Mouse (Mus musculus) cortical plate, adult 2 months (tissue): ENCODE measurements around the gene Pip4k2a. TPM values are rescaled to one million over a fixed set of nuclear protein-coding genes. Genes with fewer than 3 reads are reported as not detected.

ENCODE experiments used
- H3K27ac ChIP-seq: fragments of 200-500 bp; 2 replicates; pipeline ENCODE4 v1.5.1; 2012; ENCODE audit warnings: low read length, control low read depth, inconsistent platforms; ENCODE audit not compliant: insufficient read depth
- H3K4me1 ChIP-seq: fragments of 200-500 bp; 2 replicates; pipeline ENCODE4 v1.6.1; 2011; ENCODE audit warnings: low read length; ENCODE audit not compliant: control insufficient read depth, insufficient read depth
- H3K4me3 ChIP-seq: fragments of 200-500 bp; 2 replicates; pipeline ENCODE4 v1.5.1; 2011; ENCODE audit warnings: mild to moderate bottlenecking, low read length, control low read depth; ENCODE audit not compliant: insufficient read depth
- CTCF ChIP-seq: fragments of 200-500 bp; IDR thresholded peaks from 2 replicates; pipeline ENCODE4 v1.5.1; 2011; ENCODE audit warnings: mild to moderate bottlenecking, control low read depth, low read length; ENCODE audit not compliant: insufficient read depth; ENCODE audit errors: extremely low read depth
- POLR2A ChIP-seq: fragments of 200-500 bp; IDR thresholded peaks from 2 replicates; pipeline ENCODE4 v1.6.1; 2011; ENCODE audit warnings: mild to moderate bottlenecking, low read length, control low read depth; ENCODE audit not compliant: insufficient read depth; ENCODE audit errors: extremely low read depth
- polyA plus RNA-seq: library from polyadenylated mRNA; depleted of rRNA; stranded (reverse); fragments of >200 nt; gene quantifications from 2 replicates; pipeline ENCODE4 v1.2.3, GENCODE M21; 2012

Pip4k2a gene
- polyA plus RNA-seq, 1 experiment, result 58.8 TPM

DNA sequence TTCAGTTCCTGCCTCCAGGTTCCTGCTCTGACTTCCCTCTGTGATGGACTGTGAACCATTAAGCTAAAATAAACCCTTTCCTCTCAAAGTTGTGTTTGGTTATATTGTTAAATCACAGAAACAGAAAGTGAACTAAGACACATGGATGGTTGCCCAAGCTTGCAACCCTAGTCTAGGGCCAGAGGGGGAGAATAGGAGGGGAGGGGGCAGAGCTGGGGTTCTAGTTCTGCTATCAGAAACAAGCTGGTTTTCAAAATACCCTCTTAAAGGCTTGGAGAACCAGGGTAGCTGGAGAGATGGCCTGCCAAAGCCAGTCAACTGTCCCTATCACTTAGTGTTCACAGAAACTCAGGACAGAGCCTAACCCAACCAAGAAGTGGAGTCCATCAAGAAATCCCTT, 14.4 kb downstream of the Pip4k2a start:
- Histone ChIP-seq H3K4me1 (peaks cover 4% of the 10 kb centered on the region; the same call in 1 of the 2 replicates), H3K4me3 (no peak overlapping the region), H3K27ac (no peak overlapping the region)
- no peak for TF ChIP-seq POLR2A
- TF ChIP-seq CTCF, result no peak

- no peak overlapping the region for H3K4me3 ChIP-seq
- TF ChIP-seq CTCF, result no peak
- TF ChIP-seq POLR2A, result no peak
- no peak overlapping the region for H3K27ac ChIP-seq
- H3K4me1 ChIP-seq, result peaks cover 4% of the 10 kb centered on the region; the same call in 1 of the 2 replicates
Measured at GRCm38 (mm10) chr2:18982581-18982980, 15.3 kb downstream of the Pip4k2a start.

DNA sequence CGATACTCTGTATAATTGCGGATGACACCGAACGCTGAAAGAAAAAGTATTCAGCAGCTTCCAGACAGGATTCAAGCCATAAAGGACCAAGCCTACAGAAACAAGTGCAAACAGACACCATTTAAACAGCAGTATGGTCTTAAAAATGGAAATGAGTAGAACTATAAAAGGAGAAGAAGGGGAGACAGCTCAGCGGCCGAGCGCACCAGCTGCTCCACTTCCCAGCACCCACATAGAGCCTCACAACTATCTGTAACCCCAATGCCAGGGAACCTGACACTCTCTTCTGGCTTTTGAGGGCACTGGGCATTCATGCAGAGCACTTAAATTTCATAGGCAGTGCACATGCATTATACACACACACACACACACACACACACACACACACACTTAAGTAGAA, 18.3 kb downstream of the Pip4k2a start:
- Histone ChIP-seq H3K4me1 (peaks cover 4% of the 10 kb centered on the region; the same call in 1 of the 2 replicates), H3K27ac (no peak overlapping the region), H3K4me3 (no peak overlapping the region)
- TF ChIP-seq POLR2A (no peak), CTCF (no peak)

DNA sequence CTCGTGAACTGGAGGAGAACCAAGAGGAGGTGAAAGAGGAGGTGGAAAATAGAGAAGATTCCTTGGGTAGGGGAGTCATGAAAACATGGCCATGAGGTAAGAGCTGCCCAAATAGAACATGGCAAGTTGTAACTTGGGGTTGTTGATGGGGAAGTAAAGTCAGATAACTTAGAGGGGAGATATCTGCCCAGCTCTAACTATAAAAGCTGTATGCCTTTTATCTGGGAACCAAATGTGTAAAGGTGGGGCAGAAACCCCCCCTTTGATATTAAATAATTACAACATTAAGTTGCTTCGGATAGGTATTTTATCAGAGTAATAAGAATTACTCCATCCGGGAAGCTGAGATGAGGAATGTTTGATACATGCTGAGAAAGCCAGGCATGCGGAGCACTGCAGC, 18.9 kb downstream of the Pip4k2a start:
- Histone ChIP-seq H3K27ac (no peak overlapping the region), H3K4me1 (peaks cover 4% of the 10 kb centered on the region; the same call in 1 of the 2 replicates), H3K4me3 (no peak overlapping the region)
- TF ChIP-seq POLR2A, result no peak
- no peak for TF ChIP-seq CTCF

DNA sequence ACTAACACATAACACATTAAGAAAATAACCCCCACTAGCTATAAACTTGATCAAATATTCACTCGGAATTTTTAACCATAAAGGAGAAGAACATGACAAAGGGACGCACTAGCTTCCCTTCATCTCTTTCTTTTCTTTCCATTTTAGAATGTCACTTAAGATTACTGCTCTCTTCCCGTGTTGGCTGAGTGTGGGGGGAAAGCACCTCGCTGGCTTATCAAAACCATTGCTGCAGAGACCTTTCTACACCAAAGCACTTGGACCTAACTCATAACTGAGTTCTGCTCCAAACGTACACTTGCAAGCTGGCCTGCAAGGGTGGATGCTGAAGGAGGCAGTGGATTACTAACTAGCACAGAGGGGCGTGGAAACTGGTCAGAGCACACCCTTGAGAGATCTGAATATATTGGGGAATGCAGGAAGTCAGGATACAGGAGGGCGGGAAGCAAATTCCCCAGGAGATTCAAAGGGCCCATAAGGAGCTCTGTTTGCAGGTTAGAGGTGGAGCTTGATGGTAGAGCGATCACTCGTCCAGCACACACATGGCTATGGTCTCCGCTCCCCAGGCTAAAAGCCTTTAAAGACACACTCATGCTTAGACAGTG, 20.6 kb downstream of the Pip4k2a start:
- Histone ChIP-seq H3K27ac (no peak overlapping the region), H3K4me3 (no peak overlapping the region), H3K4me1 (peaks cover 4% of the 10 kb centered on the region; the same call in 1 of the 2 replicates)
- no peak for TF ChIP-seq POLR2A
- TF ChIP-seq CTCF, result no peak

GRCm38 (mm10) chr2:18976175-18976574, 21.8 kb downstream of the Pip4k2a start:
- H3K4me3 ChIP-seq, result no peak overlapping the region
- no peak overlapping the region for H3K27ac ChIP-seq
- H3K4me1 ChIP-seq, result peaks cover 4% of the 10 kb centered on the region; the same call in 1 of the 2 replicates
- TF ChIP-seq POLR2A (no peak), CTCF (no peak)

- Histone ChIP-seq H3K27ac (no peak overlapping the region), H3K4me3 (no peak overlapping the region), H3K4me1 (peaks cover 3% of the 10 kb centered on the region; the same call in 1 of the 2 replicates)
- TF ChIP-seq CTCF, result no peak
Measured at GRCm38 (mm10) chr2:18974882-18975645, 22.9 kb downstream of the Pip4k2a start.

- TF ChIP-seq CTCF (no peak), POLR2A (no peak)
- Histone ChIP-seq H3K4me1 (no peaks in the 10 kb centered on the region), H3K4me3 (no peak overlapping the region), H3K27ac (no peak overlapping the region)
Measured at GRCm38 (mm10) chr2:18971564-18971963, 26.4 kb downstream of the Pip4k2a start.

- H3K4me3 ChIP-seq, result no peak overlapping the region
- no peaks in the 10 kb centered on the region for H3K4me1 ChIP-seq
- no peak overlapping the region for H3K27ac ChIP-seq
- TF ChIP-seq POLR2A (no peak), CTCF (no peak)
Measured at GRCm38 (mm10) chr2:18970461-18970860, 27.5 kb downstream of the Pip4k2a start.

DNA sequence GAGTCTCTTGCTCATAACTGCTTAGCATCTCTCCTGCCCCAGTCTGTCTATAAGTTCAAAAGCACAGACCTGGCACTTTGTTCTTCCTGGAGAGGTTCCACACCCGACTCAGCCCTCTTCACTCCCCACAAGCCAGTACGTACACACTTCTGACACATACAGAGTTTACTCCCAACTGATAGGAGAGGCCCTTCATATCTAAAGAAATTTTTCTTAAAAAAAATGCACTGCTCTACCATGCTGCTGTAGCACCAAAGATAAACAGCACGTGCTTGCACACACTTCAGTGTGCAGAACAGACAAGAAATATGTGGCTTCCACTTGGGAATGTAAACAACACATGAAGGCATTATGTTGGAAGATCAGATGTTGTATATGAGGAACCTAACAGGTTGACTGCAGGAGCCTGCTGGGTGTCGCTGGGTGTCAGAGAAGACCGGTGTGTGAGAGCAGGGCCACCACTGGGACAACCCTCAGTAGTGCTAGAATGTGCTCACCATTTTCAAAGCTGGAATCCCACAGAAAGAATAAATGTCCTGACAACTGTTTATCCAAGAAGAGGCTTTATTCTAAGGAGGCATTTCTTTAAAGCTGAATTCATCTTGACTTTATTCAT, 28.8 kb downstream of the Pip4k2a start:
- H3K27ac ChIP-seq, result no peak overlapping the region
- no peak overlapping the region for H3K4me3 ChIP-seq
- H3K4me1 ChIP-seq, result no peaks in the 10 kb centered on the region
- TF ChIP-seq CTCF (no peak), POLR2A (no peak)
